Mouse (Mus musculus) B cell, adult 2 months (primary cell): ENCODE data around the gene Cops7a.

Experiments
- DNase-seq, 2 experiments: peaks; one replicate each; pipeline ENCODE4 v3.0.0; 2022

Cops7a gene

GRCm38 (mm10) chr6:124958127-124958526, 7.2 kb downstream of the Cops7a start:
- DNase-seq = no peak

GRCm38 (mm10) chr6:124955212-124955611, 10.1 kb downstream of the Cops7a start:
- no peak for DNase-seq

GRCm38 (mm10) chr6:124953991-124954715, 11.2 kb downstream of the Cops7a start:
- DNase-seq = no peak

GRCm38 (mm10) chr6:124943526-124943925, 21.8 kb downstream of the Cops7a start:
- DNase-seq = no peak

GRCm38 (mm10) chr6:124941679-124942078, 23.7 kb downstream of the Cops7a start:
- DNase-seq = no peak

- no peak for DNase-seq
These were observed 26.8 kb downstream of the Cops7a start for GRCm38 (mm10) chr6:124938554-124938953.

GRCm38 (mm10) chr6:124937493-124937892, 27.8 kb downstream of the Cops7a start:
- DNase-seq = no peak

GRCm38 (mm10) chr6:124936681-124937080, 28.7 kb downstream of the Cops7a start:
- DNase-seq = no peak

- no peak for DNase-seq
These were observed 30.7 kb downstream of the Cops7a start for GRCm38 (mm10) chr6:124934670-124935069.

GRCm38 (mm10) chr6:124933127-124933526, 32.2 kb downstream of the Cops7a start:
- DNase-seq = no peak

GRCm38 (mm10) chr6:124932314-124932695, 33.0 kb downstream of the Cops7a start:
- no peak for DNase-seq

GRCm38 (mm10) chr6:124931525-124932313, 33.6 kb downstream of the Cops7a start:
- DNase-seq = peak in 1 of 2 experiments; percentile 19

- peak; percentile 98 to 99 for DNase-seq
These were observed 34.4 kb downstream of the Cops7a start, which contains the start of gene Mlf2 for GRCm38 (mm10) chr6:124930754-124931524. Gene Mlf2, plus strand, starts transcription at chr6:124931386.

- DNase-seq = peak in 1 of 2 experiments; percentile 16
These were observed 35.1 kb downstream of the Cops7a start for GRCm38 (mm10) chr6:124930231-124930630.

GRCm38 (mm10) chr6:124925941-124926340, 39.4 kb downstream of the Cops7a start:
- DNase-seq = no peak

GRCm38 (mm10) chr6:124925173-124925793, 40.1 kb downstream of the Cops7a start:
- no peak for DNase-seq

GRCm38 (mm10) chr6:124921539-124921938, 43.8 kb downstream of the Cops7a start:
- DNase-seq = peak in 1 of 2 experiments; percentile 27

GRCm38 (mm10) chr6:124920318-124921085, 44.8 kb downstream of the Cops7a start:
- DNase-seq = no peak

GRCm38 (mm10) chr6:124919695-124920317, 45.5 kb downstream of the Cops7a start, which contains the start of gene Ptms:
Gene Ptms, minus strand, starts transcription at chr6:124920103.
- peak; percentile 60 to 65 for DNase-seq

GRCm38 (mm10) chr6:124918890-124919627, 46.3 kb downstream of the Cops7a start:
- peak in 1 of 2 experiments; percentile 37 for DNase-seq

- DNase-seq = no peak
These were observed 47.0 kb downstream of the Cops7a start for GRCm38 (mm10) chr6:124918331-124918690.
